In the genomic region with DNA sequence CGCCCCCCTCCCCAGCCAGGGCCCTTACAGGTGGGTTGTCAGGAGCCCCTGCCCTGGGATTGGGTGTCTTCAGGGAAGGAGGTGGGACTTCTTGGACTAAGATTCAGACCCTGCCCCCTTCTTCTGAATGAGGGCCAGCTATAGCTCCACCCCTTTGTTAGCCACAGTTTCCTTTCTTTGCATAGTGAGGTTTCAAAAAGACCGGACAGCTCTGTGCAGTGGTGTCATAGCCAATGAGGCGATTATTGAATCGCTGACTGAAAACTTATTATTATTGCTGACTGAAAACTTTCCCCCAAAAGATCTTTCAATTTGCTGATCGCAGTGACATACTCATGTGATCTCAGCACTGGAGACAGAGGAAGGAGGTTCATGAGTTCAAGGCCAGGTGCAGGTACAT, we compare ENCODE assay signal across 13 mouse cellular contexts. TPM values are rescaled to one million over a fixed set of nuclear protein-coding genes. Genes with fewer than 3 reads are reported as not detected.
DNase-seq lines count a peak whose midpoint lies in the region; ATAC-seq and TF ChIP-seq lines count a peak whose summit lies in the region.
"Had no signal": no experiment of that assay in that cellular context is flagged by ENCODE, and none has a peak within 500 bp of the region (broad histone marks: within the 10 kb centered on the region; RNA-seq: fewer than 3 reads in every experiment).

No protein-coding gene starts in this region.

- no peaks in the 10 kb centered on the region for H3K36me3 ChIP-seq in kidney, postnatal 0 days (ENCODE audit: insufficient read depth, low read length)
- no peaks in the 10 kb centered on the region for H3K36me3 ChIP-seq in ES-Bruce4 (ENCODE audit: control insufficient read depth, insufficient read depth, low read length, poor library complexity, severe bottlenecking)
- H3K36me3 ChIP-seq in liver, embryonic 13.5 days, result no peaks in the 10 kb centered on the region
- H3K36me3 ChIP-seq: midbrain, embryonic 12.5 days had no signal

- TF ChIP-seq CTCF in kidney, postnatal 0 days (IDR thresholded peaks at IDR 0.05; ENCODE audit: low read depth), result no peak
- no peak for TF ChIP-seq CTCF in ES-Bruce4 (IDR thresholded peaks at IDR 0.05; ENCODE audit: low read depth, low read length)

- no peak for TF ChIP-seq EP300 in ES-Bruce4 (IDR thresholded peaks at IDR 0.05; ENCODE audit: insufficient read depth, low read depth, low read length)

- H3K9me3 ChIP-seq in kidney, postnatal 0 days (replicated peaks; ENCODE audit: low read length), result no peaks in the 10 kb centered on the region
- H3K9me3 ChIP-seq in ES-Bruce4 (replicated peaks; ENCODE audit: control insufficient read depth, insufficient read depth, low read length, poor library complexity, severe bottlenecking), result no peaks in the 10 kb centered on the region
- H3K9me3 ChIP-seq in liver, embryonic 13.5 days (replicated peaks), result no peaks in the 10 kb centered on the region
- H3K9me3 ChIP-seq: midbrain, embryonic 12.5 days had no signal

- no peak for ATAC-seq in kidney, postnatal 0 days (replicated peaks; ENCODE audit: low FRiP score, low read depth)
- ATAC-seq in liver, embryonic 13.5 days (ENCODE audit: low read depth), result no peak
- ATAC-seq: Patski had no signal

- no peaks in the 10 kb centered on the region for H3K27me3 ChIP-seq in kidney, postnatal 0 days (ENCODE audit: insufficient read depth, low read length)
- no peaks in the 10 kb centered on the region for H3K27me3 ChIP-seq in ES-Bruce4 (ENCODE audit: control insufficient read depth, insufficient read depth, low read length, poor library complexity, severe bottlenecking)
- 0 out of 2 replicates have a peak, but pooled peaks cover 4% of the 10 kb centered on the region for H3K27me3 ChIP-seq in liver, embryonic 13.5 days
- H3K27me3 ChIP-seq: midbrain, embryonic 12.5 days; Patski had no signal

- H3K4me1 ChIP-seq in kidney, postnatal 0 days (replicated peaks; ENCODE audit: insufficient read depth, low read length), result no peaks in the 10 kb centered on the region
- peaks cover 2% of the 10 kb centered on the region for H3K4me1 ChIP-seq in ES-Bruce4 (ENCODE audit: control insufficient read depth, insufficient read depth, low read length)
- H3K4me1 ChIP-seq in liver, embryonic 13.5 days (replicated peaks), result peaks cover 26% of the 10 kb centered on the region
- H3K4me1 ChIP-seq: midbrain, embryonic 12.5 days had no signal

- peak; percentile 50 for DNase-seq in kidney, postnatal 0 days (ENCODE audit: low spot score)
- DNase-seq in kidney, postnatal 14 days, result no peak
- DNase-seq in embryo, embryonic 11 days, result peak; percentile 42
- DNase-seq in liver, embryonic 13.5 days, result no peak
- DNase-seq in right cerebral cortex, adult 2 months (ENCODE audit: low spot score in 2 of 2), result no peak
- no peak for DNase-seq in adrenal gland, postnatal 4 days (ENCODE audit: low spot score in 2 of 2)
- DNase-seq: heart, adult 2 months; left cerebral cortex, postnatal 4 days; right cerebral cortex, postnatal 25 days; thymus, postnatal 14 days had no signal

- no peak overlapping the region for H3K9ac ChIP-seq in kidney, postnatal 0 days (ENCODE audit: low read depth, low read length)
- no peak overlapping the region for H3K9ac ChIP-seq in ES-Bruce4 (ENCODE audit: low read depth, poor library complexity, severe bottlenecking)
- no peak overlapping the region for H3K9ac ChIP-seq in liver, embryonic 13.5 days
- H3K9ac ChIP-seq: midbrain, embryonic 12.5 days had no signal

- no peak overlapping the region for H3K27ac ChIP-seq in kidney, postnatal 0 days
- peak overlapping the region; percentile 85 for H3K27ac ChIP-seq in ES-Bruce4 (ENCODE audit: insufficient read depth, low read length)
- H3K27ac ChIP-seq in liver, embryonic 13.5 days, result no peak overlapping the region
- H3K27ac ChIP-seq: heart, adult 2 months; midbrain, embryonic 12.5 days had no signal

- 47% methylated on average over 5 of the region's 5 CpGs for WGBS in kidney, postnatal 0 days
- WGBS in liver, embryonic 13.5 days (ENCODE audit: insufficient replicate concordance), result 19% methylated on average over 5 of the region's 5 CpGs

- H3K4me2 ChIP-seq in kidney, postnatal 0 days (ENCODE audit: low read length), result 0 out of 2 replicates have a peak overlapping the region, but pooled peaks have one; percentile 29
- H3K4me2 ChIP-seq in liver, embryonic 13.5 days, result 0 out of 2 replicates have a peak overlapping the region, but pooled peaks have one; percentile 2
- H3K4me2 ChIP-seq: midbrain, embryonic 12.5 days had no signal

- H3K4me3 ChIP-seq in kidney, postnatal 0 days (replicated peaks; ENCODE audit: low read depth, low read length), result no peak overlapping the region
- H3K4me3 ChIP-seq in ES-Bruce4 (ENCODE audit: low read depth, low read length), result peak overlapping the region; percentile 58; the same call in 1 of the 2 replicates
- H3K4me3 ChIP-seq in liver, embryonic 13.5 days (replicated peaks), result no peak overlapping the region
- H3K4me3 ChIP-seq: heart, adult 2 months; midbrain, embryonic 12.5 days had no signal

- TF ChIP-seq POLR2A in ES-Bruce4 (IDR thresholded peaks at IDR 0.05; ENCODE audit: insufficient read depth, low read length), result no peak

RNA-seq across cellular contexts. Expression of a gene that starts 1.9 kb away (rescaled TPM):
- 5.1 and 6.0 TPM in 2 replicates for polyA plus RNA-seq in kidney, postnatal 0 days (2015; fragmentation: Nextera tagmentation; extraction: Ambion mirVana)
- polyA plus RNA-seq in ES-Bruce4 (2011; ENCODE audit: insufficient read depth, insufficient read length, low read depth, missing spikeins), result 0.34 and 0.38 TPM in 2 replicates
- 3.4 and 3.8 TPM in 2 replicates for polyA plus RNA-seq in liver, embryonic 13.5 days (2015; fragmentation: Nextera tagmentation; extraction: Ambion mirVana)
- 10 to 100 TPM; 14.2 to 15.0 TPM for total RNA-seq in adrenal gland, postnatal 4 days (2021)
- total RNA-seq: left cerebral cortex, postnatal 4 days had no signal

RNA-seq across cellular contexts. Expression of a gene that starts 14.1 kb away (rescaled TPM):
- 4.0 and 6.1 TPM in 2 replicates for polyA plus RNA-seq in kidney, postnatal 0 days (2015; fragmentation: Nextera tagmentation; extraction: Ambion mirVana)
- 2.7 and 3.7 TPM in 2 replicates for polyA plus RNA-seq in ES-Bruce4 (2011; ENCODE audit: insufficient read depth, insufficient read length, low read depth, missing spikeins)
- 0.17 and 0.21 TPM in 2 replicates for polyA plus RNA-seq in liver, embryonic 13.5 days (2015; fragmentation: Nextera tagmentation; extraction: Ambion mirVana)
- under 1 TPM in 1 of 2 experiments, not detected in 1; 0.78 TPM for total RNA-seq in adrenal gland, postnatal 4 days (2021)
- total RNA-seq: heart, adult 2 months; left cerebral cortex, postnatal 4 days had no signal
- polyA plus RNA-seq: heart, adult 2 months had no signal

RNA-seq across cellular contexts. Expression of a gene that starts 43.5 kb away (rescaled TPM):
- polyA plus RNA-seq in kidney, postnatal 0 days (2015; fragmentation: Nextera tagmentation; extraction: Ambion mirVana), result 8.8 and 9.9 TPM in 2 replicates
- 5.9 and 6.6 TPM in 2 replicates for polyA plus RNA-seq in ES-Bruce4 (2011; ENCODE audit: insufficient read depth, insufficient read length, low read depth, missing spikeins)
- 1.0 and 1.4 TPM in 2 replicates for polyA plus RNA-seq in liver, embryonic 13.5 days (2015; fragmentation: Nextera tagmentation; extraction: Ambion mirVana)
- 10 to 100 TPM; 15.2 to 19.6 TPM for total RNA-seq in adrenal gland, postnatal 4 days (2021)

RNA-seq across cellular contexts. Expression of a gene that starts 45.6 kb away (rescaled TPM):
- 21.8 and 22.7 TPM in 2 replicates for polyA plus RNA-seq in kidney, postnatal 0 days (2015; fragmentation: Nextera tagmentation; extraction: Ambion mirVana)
- 23.7 and 25.0 TPM in 2 replicates for polyA plus RNA-seq in ES-Bruce4 (2011; ENCODE audit: insufficient read depth, insufficient read length, low read depth, missing spikeins)
- polyA plus RNA-seq in liver, embryonic 13.5 days (2015; fragmentation: Nextera tagmentation; extraction: Ambion mirVana), result 6.7 and 7.0 TPM in 2 replicates
- 10 to 100 TPM; 18.6 to 19.0 TPM for total RNA-seq in adrenal gland, postnatal 4 days (2021)

Comparison
In these comparisons a context has a peak if more than half of its experiments do, and no peak if none do; other contexts are left out.
1. DNase-seq: peak in kidney, postnatal 0 days (single experiment) and embryo, embryonic 11 days (single experiment); none in kidney, postnatal 14 days (single experiment), liver, embryonic 13.5 days (single experiment), right cerebral cortex, adult 2 months (0 of 2) and adrenal gland, postnatal 4 days (0 of 2).